ENCODE assay signal across 8 mouse cellular contexts in the genomic region with DNA sequence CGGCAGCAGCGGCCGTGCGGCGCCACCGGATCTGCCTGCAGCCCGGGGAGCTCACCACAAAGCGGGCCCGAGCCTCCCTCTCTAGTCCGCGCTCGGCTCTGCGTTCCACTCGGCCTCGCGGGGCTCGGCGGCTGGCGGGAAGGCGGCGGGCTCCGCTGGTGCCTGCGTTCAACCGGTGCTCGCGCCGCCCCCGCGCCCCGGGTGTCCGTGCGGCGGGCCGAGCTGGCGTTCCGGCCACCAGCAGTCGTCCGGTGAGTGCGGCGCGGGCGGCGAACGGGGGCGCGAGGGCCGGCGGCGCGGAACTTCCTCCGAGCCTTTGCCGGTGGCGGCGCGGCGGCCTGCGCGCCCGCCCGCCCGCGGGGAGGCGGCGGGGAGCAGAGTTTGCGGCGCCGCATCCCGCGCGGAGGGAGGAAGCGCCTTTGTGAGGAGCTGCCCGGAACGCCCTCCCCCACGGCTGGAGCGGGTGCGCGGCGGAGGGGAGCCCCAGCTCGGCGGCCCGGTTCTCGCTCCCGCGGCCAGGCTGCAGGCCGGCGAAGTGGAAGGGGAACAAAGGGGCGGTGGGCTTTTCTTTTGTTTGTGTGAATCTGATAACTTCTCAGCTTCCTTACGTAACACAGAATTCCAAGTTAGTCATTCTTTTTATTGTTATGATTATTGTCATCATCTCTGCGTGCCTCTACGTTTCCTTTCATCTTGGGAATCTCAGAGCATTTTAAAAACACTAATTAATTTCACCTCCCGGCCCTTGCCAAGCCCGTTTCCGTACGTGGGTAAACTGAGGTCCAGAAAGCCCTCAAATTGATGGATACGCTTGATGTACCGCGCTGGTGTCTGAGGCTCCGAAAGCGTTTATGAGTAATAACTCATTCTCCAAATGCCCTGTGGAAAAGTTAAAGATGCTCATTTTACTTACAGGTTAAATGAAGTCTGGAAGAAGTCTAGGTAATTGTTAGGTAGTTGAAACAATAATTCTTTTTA. TPM values are rescaled to one million over a fixed set of nuclear protein-coding genes. Genes with fewer than 3 reads are reported as not detected.
DNase-seq lines count a peak whose midpoint lies in the region; ATAC-seq and TF ChIP-seq lines count a peak whose summit lies in the region.

No protein-coding gene starts in this region.

- H3K4me1 ChIP-seq in bone marrow, adult 2 months (ENCODE audit: control insufficient read depth, insufficient read depth, low read length): 0 out of 2 replicates have a peak, but pooled peaks cover 2% of the 10 kb centered on the region
- H3K4me1 ChIP-seq in embryonic fibroblast, embryonic 13.5 days (ENCODE audit: control insufficient read depth, insufficient read depth, low read length): no peaks in the 10 kb centered on the region
- H3K4me1 ChIP-seq in heart, embryonic 11.5 days (ENCODE audit: control insufficient read depth, insufficient read depth, low read length): peaks cover 6% of the 10 kb centered on the region
- H3K4me1 ChIP-seq in liver, embryonic 16.5 days (ENCODE audit: control insufficient read depth, low read depth, low read length): peaks cover 12% of the 10 kb centered on the region
- peaks cover 13% of the 10 kb centered on the region for H3K4me1 ChIP-seq in neural tube, embryonic 12.5 days
- peaks cover 2% of the 10 kb centered on the region for H3K4me1 ChIP-seq in thymus, adult 2 months (replicated peaks; ENCODE audit: control insufficient read depth, insufficient read depth, low read length)

- peak; percentile 44 to 52 for DNase-seq in CD8-positive naive resting alpha-beta T cell, adult 2 months (ENCODE audit: low read depth in 2 of 2, low spot score in 2 of 2)
- DNase-seq in kidney, postnatal 14 days: peak; percentile 82
- DNase-seq in thymus, adult 2 months: peak; percentile 72

- peak overlapping the region; percentile 98 for H3K27ac ChIP-seq in bone marrow, adult 2 months (ENCODE audit: control insufficient read depth, insufficient read depth, low read depth, low read length, poor library complexity)
- peak overlapping the region; percentile 74 for H3K27ac ChIP-seq in embryonic fibroblast, embryonic 13.5 days (ENCODE audit: insufficient read depth, low read length)
- peak overlapping the region; percentile 100 for H3K27ac ChIP-seq in heart, embryonic 11.5 days (ENCODE audit: low read depth, low read length)
- peak overlapping the region; percentile 95 for H3K27ac ChIP-seq in liver, embryonic 16.5 days (ENCODE audit: low read length)
- H3K27ac ChIP-seq in neural tube, embryonic 12.5 days: peak overlapping the region; percentile 99
- peak overlapping the region; percentile 76 for H3K27ac ChIP-seq in thymus, adult 2 months (ENCODE audit: control insufficient read depth, insufficient read depth, low read length)

- no peak for TF ChIP-seq POLR2A in bone marrow, adult 2 months (IDR thresholded peaks at IDR 0.05; ENCODE audit: borderline replicate concordance, control insufficient read depth, low read depth, low read length)
- no peak for TF ChIP-seq POLR2A in embryonic fibroblast, embryonic 13.5 days (IDR thresholded peaks at IDR 0.05; ENCODE audit: low read depth, low read length)
- no peak for TF ChIP-seq POLR2A in thymus, adult 2 months (IDR thresholded peaks at IDR 0.05; ENCODE audit: control insufficient read depth, extremely low read depth, insufficient read depth, low read length, poor library complexity)

- H3K27me3 ChIP-seq in heart, embryonic 11.5 days (ENCODE audit: control insufficient read depth, insufficient read depth, low read length): no peaks in the 10 kb centered on the region
- peaks cover 2% of the 10 kb centered on the region; the same call in 1 of the 2 replicates for H3K27me3 ChIP-seq in liver, embryonic 16.5 days (ENCODE audit: control insufficient read depth, insufficient read depth, low read depth, low read length)
- H3K27me3 ChIP-seq in neural tube, embryonic 12.5 days (replicated peaks): no peaks in the 10 kb centered on the region
- no peaks in the 10 kb centered on the region for H3K27me3 ChIP-seq in thymus, adult 2 months (ENCODE audit: control insufficient read depth, insufficient read depth, low read length)

- H3K4me3 ChIP-seq in bone marrow, adult 2 months (replicated peaks; ENCODE audit: control insufficient read depth, low read depth, low read length): peak overlapping the region; percentile 82
- peak overlapping the region; percentile 67 for H3K4me3 ChIP-seq in embryonic fibroblast, embryonic 13.5 days (ENCODE audit: insufficient read depth, low read length)
- peak overlapping the region; percentile 95 for H3K4me3 ChIP-seq in heart, embryonic 11.5 days (ENCODE audit: low read depth, low read length)
- H3K4me3 ChIP-seq in liver, embryonic 16.5 days (ENCODE audit: low read depth, low read length): peak overlapping the region; percentile 98
- peak overlapping the region; percentile 94 for H3K4me3 ChIP-seq in neural tube, embryonic 12.5 days
- H3K4me3 ChIP-seq in thymus, adult 2 months (ENCODE audit: control insufficient read depth, insufficient read depth, low read length): peak overlapping the region; percentile 83

- peak overlapping the region; percentile 69 for H3K4me2 ChIP-seq in heart, embryonic 11.5 days
- H3K4me2 ChIP-seq in liver, embryonic 16.5 days (ENCODE audit: low read depth, low read length): peak overlapping the region; percentile 68
- H3K4me2 ChIP-seq in neural tube, embryonic 12.5 days (replicated peaks): peak overlapping the region; percentile 68

- peak overlapping the region; percentile 99 for H3K9ac ChIP-seq in heart, embryonic 11.5 days (ENCODE audit: low read depth, low read length)
- H3K9ac ChIP-seq in liver, embryonic 16.5 days (ENCODE audit: low read depth, low read length): peak overlapping the region; percentile 98
- H3K9ac ChIP-seq in neural tube, embryonic 12.5 days: peak overlapping the region; percentile 98

- H3K9me3 ChIP-seq in heart, embryonic 11.5 days (replicated peaks; ENCODE audit: control insufficient read depth, low read length): no peaks in the 10 kb centered on the region
- H3K9me3 ChIP-seq in liver, embryonic 16.5 days (replicated peaks; ENCODE audit: control insufficient read depth, low read length): no peaks in the 10 kb centered on the region
- no peaks in the 10 kb centered on the region for H3K9me3 ChIP-seq in neural tube, embryonic 12.5 days

- under 1% methylated on average over 97 of the region's 99 CpGs for WGBS in bone marrow, adult 2 months
- WGBS in heart, embryonic 11.5 days (ENCODE audit: insufficient replicate concordance): under 1% methylated on average over 77 of the region's 99 CpGs
- under 1% methylated on average over 77 of the region's 99 CpGs for WGBS in liver, embryonic 16.5 days (ENCODE audit: insufficient replicate concordance)
- under 1% methylated on average over 94 of the region's 99 CpGs for WGBS in neural tube, embryonic 12.5 days
- WGBS in thymus, adult 2 months: 1% methylated on average over 99 of the region's 99 CpGs

- ATAC-seq in heart, embryonic 11.5 days (replicated peaks; ENCODE audit: insufficient number of reproducible peaks, low FRiP score, low TSS enrichment): peak; percentile 70
- peak; percentile 69 for ATAC-seq in liver, embryonic 16.5 days (ENCODE audit: low read depth)
- ATAC-seq in neural tube, embryonic 12.5 days (ENCODE audit: low FRiP score, low read depth): peak; percentile 80

- TF ChIP-seq CTCF in bone marrow, adult 2 months (IDR thresholded peaks at IDR 0.05; ENCODE audit: control insufficient read depth, insufficient read depth, low read length): no peak
- TF ChIP-seq CTCF in embryonic fibroblast, embryonic 13.5 days (IDR thresholded peaks at IDR 0.05; ENCODE audit: borderline replicate concordance, insufficient read depth, low read length): no peak
- TF ChIP-seq CTCF in thymus, adult 2 months (IDR thresholded peaks at IDR 0.05; ENCODE audit: borderline replicate concordance, control insufficient read depth, extremely low read depth, insufficient read depth, low read length, poor library complexity): no peak

- H3K36me3 ChIP-seq in heart, embryonic 11.5 days (ENCODE audit: control insufficient read depth, insufficient read depth, low read length): no peaks in the 10 kb centered on the region
- H3K36me3 ChIP-seq in liver, embryonic 16.5 days (ENCODE audit: control insufficient read depth, insufficient read depth): no peaks in the 10 kb centered on the region
- H3K36me3 ChIP-seq in neural tube, embryonic 12.5 days: no peaks in the 10 kb centered on the region
- no peaks in the 10 kb centered on the region for H3K36me3 ChIP-seq in thymus, adult 2 months (ENCODE audit: control insufficient read depth, insufficient read depth, low read length)

RNA-seq across cellular contexts. Expression of a gene that starts 0.6 kb away (rescaled TPM):
- 7.0 and 9.1 TPM in 2 replicates for polyA plus RNA-seq in bone marrow, adult 2 months (2011; ENCODE audit: insufficient read depth, insufficient read length, low replicate concordance, missing spikeins)
- 17.6 and 21.3 TPM in 2 replicates for polyA plus RNA-seq in embryonic fibroblast, embryonic 13.5 days (2011; ENCODE audit: insufficient read length, low read depth, missing spikeins)
- 30.4 and 31.9 TPM in 2 replicates for polyA plus RNA-seq in heart, embryonic 11.5 days (2014; fragmentation: Nextera tagmentation; extraction: Ambion mirVana)
- 9.4 and 9.6 TPM in 2 replicates for polyA plus RNA-seq in liver, embryonic 16.5 days (2015; fragmentation: Nextera tagmentation; extraction: Ambion mirVana)
- polyA plus RNA-seq in neural tube, embryonic 12.5 days (2016; fragmentation: Nextera tagmentation; extraction: Ambion mirVana): 109 and 110 TPM in 2 replicates
- polyA plus RNA-seq in thymus, adult 2 months (2012; rRNA removed): 53.4 and 80.4 TPM in 2 replicates

Comparison
In these comparisons a context has a peak if more than half of its experiments do, and no peak if none do; other contexts are left out.
1. Peak in every context shown above with its lines: DNase-seq, ATAC-seq, H3K4me3 ChIP-seq and H3K27ac ChIP-seq.